Mouse (Mus musculus) spleen, adult 18-20 months (tissue): Measurements from ENCODE around the gene Gtpbp1.

Experiments used
- DNase-seq, 2 experiments: peaks; one replicate each; pipeline ENCODE4 v3.0.0; 2022; ENCODE audit warnings: mixed read lengths in 2 of 2

Gene Gtpbp1

GRCm38 (mm10) chr15:79686046-79686869, 4.4 kb upstream of the Gtpbp1 start:
- DNase-seq = no peak

- DNase-seq = no peak
Observed at GRCm38 (mm10) chr15:79687175-79687574, 3.5 kb upstream of the Gtpbp1 start.

GRCm38 (mm10) chr15:79687646-79688267, 2.9 kb upstream of the Gtpbp1 start, which contains the start of gene Josd1:
Gene Josd1 (minus strand): TSS chr15:79687919.
- peak; percentile 95 to 98 for DNase-seq

GRCm38 (mm10) chr15:79688268-79688956, 2.2 kb upstream of the Gtpbp1 start:
- no peak for DNase-seq

- no peak for DNase-seq
Observed at GRCm38 (mm10) chr15:79689662-79690425, 801 bp upstream of the Gtpbp1 start.

GRCm38 (mm10) chr15:79691023-79691508, 421 bp downstream of the Gtpbp1 start:
- DNase-seq = peak in 1 of 2 experiments; percentile 45

GRCm38 (mm10) chr15:79692334-79692733, 1.7 kb downstream of the Gtpbp1 start:
- no peak for DNase-seq

- DNase-seq = peak in 1 of 2 experiments; percentile 22
Observed at GRCm38 (mm10) chr15:79693740-79694139, 3.1 kb downstream of the Gtpbp1 start.

GRCm38 (mm10) chr15:79694512-79694911, 3.9 kb downstream of the Gtpbp1 start:
- DNase-seq = no peak

GRCm38 (mm10) chr15:79695516-79695915, 4.9 kb downstream of the Gtpbp1 start:
- DNase-seq = no peak

GRCm38 (mm10) chr15:79696508-79696907, 5.9 kb downstream of the Gtpbp1 start:
- no peak for DNase-seq

- no peak for DNase-seq
Observed at GRCm38 (mm10) chr15:79697011-79697410, 6.4 kb downstream of the Gtpbp1 start.

GRCm38 (mm10) chr15:79697558-79698187, 7.0 kb downstream of the Gtpbp1 start:
- no peak for DNase-seq

GRCm38 (mm10) chr15:79706603-79707214, 16.1 kb downstream of the Gtpbp1 start:
- DNase-seq = no peak

GRCm38 (mm10) chr15:79708229-79708822, 17.7 kb downstream of the Gtpbp1 start:
- DNase-seq = no peak

- DNase-seq = no peak
Observed at GRCm38 (mm10) chr15:79715646-79716045, 25.0 kb downstream of the Gtpbp1 start.

- DNase-seq = no peak
Observed at GRCm38 (mm10) chr15:79716710-79717109, 26.1 kb downstream of the Gtpbp1 start.

- DNase-seq = no peak
Observed at GRCm38 (mm10) chr15:79720267-79720666, 29.6 kb downstream of the Gtpbp1 start.

- DNase-seq = no peak
Observed at GRCm38 (mm10) chr15:79720796-79721195, 30.2 kb downstream of the Gtpbp1 start.

GRCm38 (mm10) chr15:79723439-79723838, 32.8 kb downstream of the Gtpbp1 start:
- peak; percentile 26 to 49 for DNase-seq

- DNase-seq = no peak
Observed at GRCm38 (mm10) chr15:79725190-79725789, 34.6 kb downstream of the Gtpbp1 start.
